ENCODE assay signal across 1 mouse cellular context in genomic region chr7:99813394-99813793, GRCm38 (mm10).
TF ChIP-seq lines count a peak whose summit lies in the region.

No protein-coding gene starts in this region.

TF ChIP-seq in MEL, 35 proteins besides CTCF, POLR2A, EP300 and RAD21 (continued from another document):
- no peak for TF ChIP-seq MEF2A (IDR thresholded peaks at IDR 0.05; ENCODE audit: extremely low read depth, insufficient replicate concordance, low read depth, low read length, poor library complexity, severe bottlenecking)
- no peak for TF ChIP-seq NELFE (IDR thresholded peaks at IDR 0.05; ENCODE audit: low read depth, low read length)
- TF ChIP-seq USF1 (IDR thresholded peaks at IDR 0.05; ENCODE audit: low read depth, low read length): no peak
